Mouse (Mus musculus) bone marrow macrophage, adult 2 months (primary cell): ENCODE results near the gene 1700113H08Rik.

Experiments used
- CTCF ChIP-seq: IDR thresholded peaks from 2 replicates; pipeline ENCODE4 v1.5.1; 2012; ENCODE audit warnings: low read depth, mild to moderate bottlenecking, low read length, moderate library complexity
- POLR2A ChIP-seq: IDR thresholded peaks from 2 replicates; pipeline ENCODE4 v1.6.1; 2012; ENCODE audit warnings: mild to moderate bottlenecking, low read depth, low read length, borderline replicate concordance

DNA sequence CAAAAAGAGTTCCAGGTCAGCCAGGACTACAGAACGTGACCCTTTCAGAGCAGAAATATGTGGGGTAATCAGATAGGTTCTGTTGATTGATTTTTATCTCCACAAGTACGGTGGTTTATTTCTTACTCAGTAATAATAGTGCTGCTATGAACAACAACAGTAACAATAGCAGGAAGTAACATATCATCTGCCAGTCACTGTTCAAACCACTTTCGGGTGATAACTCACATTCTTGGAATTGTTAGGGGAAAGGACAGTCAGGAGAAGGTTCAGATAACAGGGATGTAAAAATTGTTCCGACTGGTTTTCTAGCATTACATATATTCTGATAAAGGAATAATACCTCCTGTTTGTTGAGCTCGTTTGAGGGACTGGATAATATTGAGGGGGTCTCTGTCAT is 42.4 kb upstream of the 1700113H08Rik start:
- no peak for TF ChIP-seq POLR2A
- TF ChIP-seq CTCF, result no peak
